In the genomic region with DNA sequence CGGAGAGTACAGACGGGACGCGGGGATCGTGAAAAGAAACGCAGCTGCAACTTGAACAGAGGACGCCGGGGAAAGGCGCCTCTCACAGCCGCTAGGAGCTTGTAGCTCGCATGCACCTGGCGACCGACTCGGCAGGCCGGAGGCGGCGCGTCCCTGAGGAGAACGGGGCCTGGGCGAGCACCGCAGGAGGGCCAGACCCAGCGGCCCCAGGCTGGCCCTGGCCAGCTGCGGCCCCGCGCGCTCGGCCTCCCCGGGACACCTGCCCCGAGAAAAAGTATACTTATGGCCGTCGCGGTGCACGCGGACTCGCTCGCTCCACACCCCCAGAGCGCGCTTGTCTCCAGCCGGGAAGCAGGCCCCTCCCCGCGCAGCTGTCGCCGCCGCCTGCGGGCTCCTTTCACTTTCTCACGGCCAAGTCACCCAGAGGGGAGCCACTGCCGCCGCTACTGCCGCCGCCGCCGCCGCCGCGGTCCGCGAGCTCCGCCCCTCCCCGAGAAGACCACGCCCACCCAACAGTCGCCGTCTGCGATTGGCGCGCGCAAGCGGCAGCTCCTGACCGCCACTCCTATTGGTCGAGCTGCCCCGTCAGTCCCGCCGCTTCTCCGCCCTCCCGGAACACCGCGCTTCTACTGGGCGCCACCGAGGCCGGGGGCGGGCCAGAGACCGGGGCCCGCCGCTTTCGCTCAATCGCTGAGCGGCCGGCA, we compare ENCODE assay signal across 8 mouse cellular contexts. TPM values are rescaled to one million over a fixed set of nuclear protein-coding genes. Genes with fewer than 3 reads are reported as not detected.
A peak's percentile ranks its signal among the peaks of the same experiment; 100 is the strongest.
DNase-seq lines count a peak whose midpoint lies in the region; ATAC-seq and TF ChIP-seq lines count a peak whose summit lies in the region.

No protein-coding gene starts in this region.

- POLR2A ChIA-PET in Patski (lab: Charles Lee), result interaction anchor here (0.6 to 1.3 kb wide), 3 partner anchors 18 to 238 kb away, joined by 3 to 5 read pairs (median 3); partner anchors contain the start of gene Akt3

- H3K4me2 ChIP-seq in hindbrain, embryonic 14.5 days (replicated peaks), result peak overlapping the region; percentile 58

- H3K4me3 ChIP-seq in hindbrain, embryonic 14.5 days (replicated peaks; ENCODE audit: low read length), result peak overlapping the region; percentile 66

- no peaks in the 10 kb centered on the region for H3K36me3 ChIP-seq in hindbrain, embryonic 14.5 days (replicated peaks; ENCODE audit: control insufficient read depth, insufficient read depth)

- ATAC-seq in Patski, result peak; percentile 99
- peak; percentile 99 for ATAC-seq in hindbrain, embryonic 14.5 days (ENCODE audit: low FRiP score)

- peak; percentile 68 for DNase-seq in Patski (ENCODE audit: low read depth, low spot score)
- DNase-seq in cerebellum, postnatal 14 days, result peak; percentile 97 to 98
- peak; percentile 95 to 96 for DNase-seq in frontal cortex, postnatal 14 days (ENCODE audit: low spot score in 2 of 2)
- DNase-seq in hindbrain, embryonic 14.5 days (ENCODE audit: low spot score), result peak; percentile 94
- peak; percentile 97 to 98 for DNase-seq in layer of hippocampus, postnatal 36 days
- DNase-seq in lung, postnatal 36 days, result peak; percentile 97
- DNase-seq in retina, postnatal 1 day, result peak; percentile 99
- peak; percentile 95 to 97 for DNase-seq in urinary bladder, adult 18-20 months (ENCODE audit: low spot score in 2 of 2)

- H3K9me3 ChIP-seq in hindbrain, embryonic 14.5 days (ENCODE audit: control insufficient read depth, low read length), result no peaks in the 10 kb centered on the region

- peak overlapping the region; percentile 59 for H3K9ac ChIP-seq in hindbrain, embryonic 14.5 days

- H3K4me1 ChIP-seq in hindbrain, embryonic 14.5 days (replicated peaks; ENCODE audit: control insufficient read depth, insufficient read depth, low read length), result peaks cover 25% of the 10 kb centered on the region

- WGBS in hindbrain, embryonic 14.5 days, result under 1% methylated on average over 85 of the region's 87 CpGs

- peak overlapping the region; percentile 88 for H3K27ac ChIP-seq in hindbrain, embryonic 14.5 days

- H3K27me3 ChIP-seq in Patski, result no peaks in the 10 kb centered on the region
- H3K27me3 ChIP-seq in hindbrain, embryonic 14.5 days (ENCODE audit: control insufficient read depth, insufficient read depth, low read length), result no peaks in the 10 kb centered on the region

- no peak for TF ChIP-seq CTCF in Patski (IDR thresholded peaks at IDR 0.05)

- in situ Hi-C loops in Patski (cut with MboI; ENCODE audit: low pct_unique_long_range_greater_than_20kb), result loop anchor here (5.0 to 10.0 kb wide), 2 partner anchors 243 to 244 kb away; no protein-coding TSS in a partner anchor

- CTCF ChIA-PET in Patski (lab: Charles Lee), result interaction anchor here (0.9 kb wide), 1 partner anchor 9 kb away, joined by 3 read pairs; no protein-coding TSS in a partner anchor

RNA-seq across cellular contexts. Expression of gene Zbtb18, which starts 0.5 kb away (rescaled TPM):
- polyA plus RNA-seq in Patski (2021), result 57.0 TPM
- polyA plus RNA-seq in hindbrain, embryonic 14.5 days (2014; fragmentation: Nextera tagmentation; extraction: Ambion mirVana), result 8.2 and 9.0 TPM in 2 replicates
- 100 to 1,000 TPM; 565 to 581 TPM for total RNA-seq in layer of hippocampus, postnatal 36 days (2021)

Comparison
In these comparisons a context has a peak if more than half of its experiments do, and no peak if none do; other contexts are left out.
1. Peak in every context shown above with its lines: DNase-seq, ATAC-seq, H3K4me3 ChIP-seq and H3K27ac ChIP-seq.